Comparison of ENCODE assay signal across 26 mouse cellular contexts in genomic region chr2:89196325-89196982, GRCm38 (mm10). TPM values are rescaled to one million over a fixed set of nuclear protein-coding genes. Genes with fewer than 3 reads are reported as not detected.
DNase-seq lines count a peak whose midpoint lies in the region; ATAC-seq and TF ChIP-seq lines count a peak whose summit lies in the region.
"Had no signal": no experiment of that assay in that cellular context is flagged by ENCODE, and none has a peak within 500 bp of the region (broad histone marks: within the 10 kb centered on the region; RNA-seq: fewer than 3 reads in every experiment).

No protein-coding gene starts in this region.

- no peak overlapping the region for H3K27ac ChIP-seq in heart, embryonic 11.5 days (ENCODE audit: low read depth, low read length)
- no peak overlapping the region for H3K27ac ChIP-seq in forebrain, embryonic 12.5 days
- H3K27ac ChIP-seq: embryonic facial prominence, embryonic 12.5 days; gastrocnemius, adult 2 months; heart, embryonic 10.5 days; heart, embryonic 15.5 days; hindbrain, embryonic 13.5 days; hindbrain, postnatal 0 days had no signal

- peak; percentile 42; the same call in 1 of the 2 replicates for ATAC-seq in common myeloid progenitor, adult 5-6 weeks (replicated peaks; ENCODE audit: low read depth, poor library complexity, severe bottlenecking)
- no peak for ATAC-seq in heart, embryonic 11.5 days (replicated peaks; ENCODE audit: insufficient number of reproducible peaks, low FRiP score, low TSS enrichment)
- no peak for ATAC-seq in forebrain, embryonic 12.5 days (ENCODE audit: low FRiP score)
- ATAC-seq: hindbrain, postnatal 0 days had no signal

- no peaks in the 10 kb centered on the region; the same call in 1 of the 2 replicates for H3K9me3 ChIP-seq in megakaryocyte, embryonic 14.5 days
- H3K9me3 ChIP-seq in heart, embryonic 11.5 days (replicated peaks; ENCODE audit: control insufficient read depth, low read length), result no peaks in the 10 kb centered on the region
- no peaks in the 10 kb centered on the region for H3K9me3 ChIP-seq in forebrain, embryonic 12.5 days
- H3K9me3 ChIP-seq: embryonic facial prominence, embryonic 12.5 days; heart, embryonic 10.5 days; heart, embryonic 15.5 days; hindbrain, embryonic 13.5 days had no signal

- no peaks in the 10 kb centered on the region for H3K79me2 ChIP-seq in C2C12 (ENCODE audit: control insufficient read depth, insufficient read depth)

- no peaks in the 10 kb centered on the region for H3K27me3 ChIP-seq in C2C12 (ENCODE audit: control insufficient read depth, insufficient read depth, insufficient read length)
- no peaks in the 10 kb centered on the region for H3K27me3 ChIP-seq in megakaryocyte, embryonic 14.5 days (replicated peaks)
- H3K27me3 ChIP-seq in heart, embryonic 11.5 days (ENCODE audit: control insufficient read depth, insufficient read depth, low read length), result no peaks in the 10 kb centered on the region
- H3K27me3 ChIP-seq in forebrain, embryonic 12.5 days, result no peaks in the 10 kb centered on the region
- H3K27me3 ChIP-seq: embryonic facial prominence, embryonic 12.5 days; heart, embryonic 15.5 days; hindbrain, embryonic 13.5 days had no signal

- no peak overlapping the region for H3K4me2 ChIP-seq in heart, embryonic 11.5 days
- H3K4me2 ChIP-seq in forebrain, embryonic 12.5 days, result no peak overlapping the region
- H3K4me2 ChIP-seq: embryonic facial prominence, embryonic 12.5 days; heart, embryonic 15.5 days; hindbrain, embryonic 13.5 days had no signal

- 76% methylated on average over 3 of the region's 3 CpGs for WGBS in heart, embryonic 11.5 days (ENCODE audit: insufficient replicate concordance)
- 95% methylated on average over 3 of the region's 3 CpGs for WGBS in forebrain, embryonic 12.5 days

- no peaks in the 10 kb centered on the region for H3K36me3 ChIP-seq in C2C12 (ENCODE audit: control insufficient read depth, insufficient read depth)
- no peaks in the 10 kb centered on the region for H3K36me3 ChIP-seq in megakaryocyte, embryonic 14.5 days (replicated peaks; ENCODE audit: low read length)
- no peaks in the 10 kb centered on the region for H3K36me3 ChIP-seq in heart, embryonic 11.5 days (ENCODE audit: control insufficient read depth, insufficient read depth, low read length)
- H3K36me3 ChIP-seq in forebrain, embryonic 12.5 days (replicated peaks), result no peaks in the 10 kb centered on the region
- H3K36me3 ChIP-seq: embryonic facial prominence, embryonic 12.5 days; heart, embryonic 10.5 days; heart, embryonic 15.5 days; hindbrain, embryonic 13.5 days had no signal

- peaks cover 12% of the 10 kb centered on the region for H3K4me1 ChIP-seq in megakaryocyte, embryonic 14.5 days
- no peaks in the 10 kb centered on the region for H3K4me1 ChIP-seq in heart, embryonic 11.5 days (ENCODE audit: control insufficient read depth, insufficient read depth, low read length)
- no peaks in the 10 kb centered on the region for H3K4me1 ChIP-seq in forebrain, embryonic 12.5 days
- H3K4me1 ChIP-seq: embryonic facial prominence, embryonic 12.5 days; heart, embryonic 10.5 days; heart, embryonic 15.5 days; hindbrain, embryonic 13.5 days had no signal

- H3K9ac ChIP-seq in heart, embryonic 11.5 days (ENCODE audit: low read depth, low read length), result no peak overlapping the region
- H3K9ac ChIP-seq in forebrain, embryonic 12.5 days, result no peak overlapping the region
- H3K9ac ChIP-seq: embryonic facial prominence, embryonic 12.5 days; heart, embryonic 15.5 days; hindbrain, embryonic 13.5 days had no signal

- DNase-seq in right cerebral cortex, postnatal 4 days, result no peak
- DNase-seq: adrenal gland, adult 2 months; adrenal gland, postnatal 36 days; B cell, adult 2 months; cerebellum, adult 11 months; cerebellum, adult 8-10 months; cerebellum, postnatal 14 days; gastrocnemius, adult 2 months; gastrocnemius, postnatal 25 days; heart, adult 11 months; heart, postnatal 14 days had no signal

- TF ChIP-seq CTCF in C2C12 (IDR thresholded peaks at IDR 0.05; ENCODE audit: control insufficient read depth, insufficient read depth, insufficient read length), result no peak

- no peak overlapping the region for H3K4me3 ChIP-seq in C2C12 (ENCODE audit: insufficient read depth, poor library complexity, severe bottlenecking)
- H3K4me3 ChIP-seq in megakaryocyte, embryonic 14.5 days (replicated peaks), result peak overlapping the region; percentile 38
- H3K4me3 ChIP-seq in heart, embryonic 11.5 days (ENCODE audit: low read depth, low read length), result no peak overlapping the region
- no peak overlapping the region for H3K4me3 ChIP-seq in forebrain, embryonic 12.5 days (replicated peaks)
- H3K4me3 ChIP-seq: embryonic facial prominence, embryonic 12.5 days; gastrocnemius, adult 2 months; heart, embryonic 10.5 days; heart, embryonic 15.5 days; hindbrain, embryonic 13.5 days had no signal

- no peaks in the 10 kb centered on the region for H3K79me3 ChIP-seq in C2C12 (ENCODE audit: low read depth)

- no peak overlapping the region for H3ac ChIP-seq in C2C12 (ENCODE audit: control insufficient read depth, insufficient read length, low read depth)

TF ChIP-seq in C2C12, 6 proteins besides CTCF, POLR2A, EP300 and RAD21:
- TF ChIP-seq USF1 (IDR thresholded peaks at IDR 0.05; ENCODE audit: low read depth), result peak; percentile 36
- peak; percentile 13 for TF ChIP-seq CEBPB (IDR thresholded peaks at IDR 0.05; ENCODE audit: low read depth)
- no peak for TF ChIP-seq MYOG (IDR thresholded peaks at IDR 0.05; ENCODE audit: control insufficient read depth, extremely low read depth, insufficient read length)

RNA-seq across cellular contexts. Expression of gene Olfr1226, which starts 3.4 kb away (rescaled TPM):
- polyA plus RNA-seq in C2C12 (2012; fragmentation: generic; extraction: Trizol), result not detected
- total RNA-seq in common myeloid progenitor, adult 5-6 weeks (2017), result not detected in 2 replicates
- not detected in 2 replicates for polyA plus RNA-seq in megakaryocyte, embryonic 14.5 days (2012; ENCODE audit: insufficient read depth, low replicate concordance)
- not detected in 2 replicates for polyA plus RNA-seq in heart, embryonic 11.5 days (2014; fragmentation: Nextera tagmentation; extraction: Ambion mirVana)
- polyA plus RNA-seq in forebrain, embryonic 12.5 days (2016; fragmentation: Nextera tagmentation; extraction: Ambion mirVana), result not detected in 2 replicates
- total RNA-seq: adrenal gland, adult 2 months; adrenal gland, postnatal 36 days; gastrocnemius, adult 2 months; gastrocnemius, postnatal 25 days; heart, postnatal 14 days; hematopoietic stem cell, adult 5-6 weeks; hindbrain, postnatal 0 days had no signal
- polyA plus RNA-seq: adrenal gland, adult 2 months; brain, embryonic 14.5 days; cortical plate, adult 2 months; embryonic facial prominence, embryonic 12.5 days; forebrain, embryonic 11.5 days; heart, embryonic 10.5 days; heart, embryonic 15.5 days; hindbrain, embryonic 13.5 days; hindbrain, postnatal 0 days; intestine, embryonic 14.5 days had no signal

RNA-seq across cellular contexts. Expression of gene Olfr1225, which starts 22.0 kb away (rescaled TPM):
- polyA plus RNA-seq in C2C12 (2012; fragmentation: generic; extraction: Trizol), result not detected
- total RNA-seq in common myeloid progenitor, adult 5-6 weeks (2017), result not detected in 2 replicates
- polyA plus RNA-seq in megakaryocyte, embryonic 14.5 days (2012; ENCODE audit: insufficient read depth, low replicate concordance), result not detected in 2 replicates
- polyA plus RNA-seq in heart, embryonic 11.5 days (2014; fragmentation: Nextera tagmentation; extraction: Ambion mirVana), result not detected in 2 replicates
- not detected in 2 replicates for polyA plus RNA-seq in forebrain, embryonic 12.5 days (2016; fragmentation: Nextera tagmentation; extraction: Ambion mirVana)
- total RNA-seq: adrenal gland, adult 2 months; adrenal gland, postnatal 36 days; gastrocnemius, adult 2 months; gastrocnemius, postnatal 25 days; heart, postnatal 14 days; hematopoietic stem cell, adult 5-6 weeks; hindbrain, postnatal 0 days had no signal
- polyA plus RNA-seq: adrenal gland, adult 2 months; brain, embryonic 14.5 days; cortical plate, adult 2 months; embryonic facial prominence, embryonic 12.5 days; forebrain, embryonic 11.5 days; heart, embryonic 10.5 days; heart, embryonic 15.5 days; hindbrain, embryonic 13.5 days; hindbrain, postnatal 0 days; intestine, embryonic 14.5 days had no signal

RNA-seq across cellular contexts. Expression of gene Olfr1224-ps1, which starts 32.6 kb away (rescaled TPM):
- not detected for polyA plus RNA-seq in C2C12 (2012; fragmentation: generic; extraction: Trizol)
- not detected in 2 replicates for total RNA-seq in common myeloid progenitor, adult 5-6 weeks (2017)
- polyA plus RNA-seq in megakaryocyte, embryonic 14.5 days (2012; ENCODE audit: insufficient read depth, low replicate concordance), result not detected in 2 replicates
- not detected in 2 replicates for polyA plus RNA-seq in heart, embryonic 11.5 days (2014; fragmentation: Nextera tagmentation; extraction: Ambion mirVana)
- polyA plus RNA-seq in forebrain, embryonic 12.5 days (2016; fragmentation: Nextera tagmentation; extraction: Ambion mirVana), result not detected in 2 replicates
- total RNA-seq: adrenal gland, adult 2 months; adrenal gland, postnatal 36 days; gastrocnemius, adult 2 months; gastrocnemius, postnatal 25 days; heart, postnatal 14 days; hematopoietic stem cell, adult 5-6 weeks; hindbrain, postnatal 0 days had no signal
- polyA plus RNA-seq: adrenal gland, adult 2 months; brain, embryonic 14.5 days; cortical plate, adult 2 months; embryonic facial prominence, embryonic 12.5 days; forebrain, embryonic 11.5 days; heart, embryonic 10.5 days; heart, embryonic 15.5 days; hindbrain, embryonic 13.5 days; hindbrain, postnatal 0 days; intestine, embryonic 14.5 days had no signal

RNA-seq across cellular contexts. Expression of gene Olfr1223, which starts 45.1 kb away (rescaled TPM):
- not detected for polyA plus RNA-seq in C2C12 (2012; fragmentation: generic; extraction: Trizol)
- total RNA-seq in common myeloid progenitor, adult 5-6 weeks (2017), result not detected in 2 replicates
- polyA plus RNA-seq in megakaryocyte, embryonic 14.5 days (2012; ENCODE audit: insufficient read depth, low replicate concordance), result not detected in 2 replicates
- not detected in 2 replicates for polyA plus RNA-seq in heart, embryonic 11.5 days (2014; fragmentation: Nextera tagmentation; extraction: Ambion mirVana)
- polyA plus RNA-seq in forebrain, embryonic 12.5 days (2016; fragmentation: Nextera tagmentation; extraction: Ambion mirVana), result not detected in 2 replicates
- total RNA-seq: adrenal gland, adult 2 months; adrenal gland, postnatal 36 days; gastrocnemius, adult 2 months; gastrocnemius, postnatal 25 days; heart, postnatal 14 days; hematopoietic stem cell, adult 5-6 weeks; hindbrain, postnatal 0 days had no signal
- polyA plus RNA-seq: adrenal gland, adult 2 months; brain, embryonic 14.5 days; cortical plate, adult 2 months; embryonic facial prominence, embryonic 12.5 days; forebrain, embryonic 11.5 days; heart, embryonic 10.5 days; heart, embryonic 15.5 days; hindbrain, embryonic 13.5 days; hindbrain, postnatal 0 days; intestine, embryonic 14.5 days had no signal

RNA-seq across cellular contexts. Expression of gene Olfr1228, which starts 57.4 kb away (rescaled TPM):
- not detected for polyA plus RNA-seq in C2C12 (2012; fragmentation: generic; extraction: Trizol)
- total RNA-seq in common myeloid progenitor, adult 5-6 weeks (2017), result not detected in 2 replicates
- polyA plus RNA-seq in megakaryocyte, embryonic 14.5 days (2012; ENCODE audit: insufficient read depth, low replicate concordance), result not detected in 2 replicates
- polyA plus RNA-seq in heart, embryonic 11.5 days (2014; fragmentation: Nextera tagmentation; extraction: Ambion mirVana), result not detected in 2 replicates
- polyA plus RNA-seq in forebrain, embryonic 12.5 days (2016; fragmentation: Nextera tagmentation; extraction: Ambion mirVana), result not detected in 2 replicates
- total RNA-seq: adrenal gland, adult 2 months; adrenal gland, postnatal 36 days; gastrocnemius, adult 2 months; gastrocnemius, postnatal 25 days; heart, postnatal 14 days; hematopoietic stem cell, adult 5-6 weeks; hindbrain, postnatal 0 days had no signal
- polyA plus RNA-seq: adrenal gland, adult 2 months; brain, embryonic 14.5 days; cortical plate, adult 2 months; embryonic facial prominence, embryonic 12.5 days; forebrain, embryonic 11.5 days; heart, embryonic 10.5 days; heart, embryonic 15.5 days; hindbrain, embryonic 13.5 days; hindbrain, postnatal 0 days; intestine, embryonic 14.5 days had no signal
